Mouse (Mus musculus) myocyte (in vitro differentiated cells): ENCODE data around the gene C5ar1. TPM values are rescaled to one million over a fixed set of nuclear protein-coding genes. Genes with fewer than 3 reads are reported as not detected.
A peak's percentile ranks its signal among the peaks of the same experiment; 100 is the strongest.

Experiments used
- H3K27me3 ChIP-seq: one replicate; pipeline ENCODE4 v1.6.1; 2011; ENCODE audit not compliant: control insufficient read depth, insufficient read depth, insufficient read length
- H3K36me3 ChIP-seq: one replicate; pipeline ENCODE4 v1.6.1; 2011; ENCODE audit not compliant: control insufficient read depth, insufficient read depth
- H3K4me2 ChIP-seq: one replicate; pipeline ENCODE4 v1.6.1; 2011; ENCODE audit warnings: low read depth, control low read depth
- H3K4me3 ChIP-seq: one replicate; pipeline ENCODE4 v1.5.1; 2011; ENCODE audit warnings: mild to moderate bottlenecking, control low read depth, moderate library complexity
- H3K79me2 ChIP-seq: one replicate; pipeline ENCODE4 v1.6.1; 2011; ENCODE audit not compliant: control insufficient read depth, insufficient read depth
- H3ac ChIP-seq: one replicate; pipeline ENCODE4 v1.6.1; 2011; ENCODE audit not compliant: control insufficient read depth, insufficient read length
- CEBPB ChIP-seq: IDR thresholded peaks from 2 replicates; pipeline ENCODE4 v1.6.1; 2011; ENCODE audit warnings: mild to moderate bottlenecking, moderate library complexity; ENCODE audit not compliant: poor library complexity, insufficient read depth, severe bottlenecking
- E2F4 ChIP-seq: IDR thresholded peaks from one replicate; pipeline ENCODE4 v1.6.1; 2011; ENCODE audit warnings: mild to moderate bottlenecking, control low read depth, moderate library complexity; ENCODE audit not compliant: insufficient read depth
- MAX ChIP-seq: IDR thresholded peaks from one replicate; pipeline ENCODE4 v1.6.1; 2011; ENCODE audit warnings: low read depth, mild to moderate bottlenecking, control low read depth
- MYOD1 ChIP-seq, 3 experiments: IDR thresholded peaks; one replicate each; pipeline ENCODE4 v1.6.1; 2011; ENCODE audit warnings: control low read depth in 2 of 3, low read depth in 2 of 3, mild to moderate bottlenecking in 2 of 3, moderate library complexity in 1 of 3; ENCODE audit not compliant: insufficient read length in 2 of 3, control insufficient read depth in 1 of 3
- MYOG ChIP-seq, 3 experiments: IDR thresholded peaks; one replicate each; pipeline ENCODE4 v1.6.1; 2011; ENCODE audit warnings: control low read depth in 2 of 3, low read depth in 2 of 3, mild to moderate bottlenecking in 2 of 3; ENCODE audit not compliant: insufficient read length in 2 of 3, control insufficient read depth in 1 of 3, insufficient read depth in 1 of 3
- POLR2A ChIP-seq: IDR thresholded peaks from one replicate; pipeline ENCODE4 v1.6.1; 2011; ENCODE audit warnings: low read depth, mild to moderate bottlenecking, control low read depth, moderate library complexity; ENCODE audit not compliant: insufficient read length
- POLR2AphosphoS2 ChIP-seq: IDR thresholded peaks from one replicate; pipeline ENCODE4 v1.6.1; 2011; ENCODE audit warnings: low read depth, control low read depth; ENCODE audit not compliant: insufficient read length
- REST ChIP-seq: IDR thresholded peaks from one replicate; pipeline ENCODE4 v1.6.1; 2011; ENCODE audit warnings: mild to moderate bottlenecking, control low read depth, moderate library complexity; ENCODE audit not compliant: insufficient read depth, insufficient read length
- SRF ChIP-seq: IDR thresholded peaks from one replicate; pipeline ENCODE4 v1.6.1; 2011; ENCODE audit warnings: low read depth; ENCODE audit not compliant: control insufficient read depth, insufficient read length
- TCF12 ChIP-seq: IDR thresholded peaks from one replicate; pipeline ENCODE4 v1.6.1; 2011; ENCODE audit warnings: mild to moderate bottlenecking, control low read depth; ENCODE audit not compliant: poor library complexity, insufficient read depth, severe bottlenecking
- TCF3 ChIP-seq: IDR thresholded peaks from one replicate; pipeline ENCODE4 v1.6.1; 2011; ENCODE audit warnings: low read depth, control low read depth; ENCODE audit not compliant: insufficient read length
- USF1 ChIP-seq: IDR thresholded peaks from one replicate; pipeline ENCODE4 v1.6.1; 2011; ENCODE audit warnings: low read depth, mild to moderate bottlenecking, control low read depth, moderate library complexity
- polyA plus RNA-seq: library from polyadenylated mRNA; unstranded; fragments of >200 nt; fragmentation: generic; extraction: Trizol; gene quantifications from one replicate; pipeline ENCODE4 v1.2.1, GENCODE M21; 2012; ENCODE audit warnings: missing spikeins

C5ar1 gene
- polyA plus RNA-seq, 1 experiment: not detected

DNA sequence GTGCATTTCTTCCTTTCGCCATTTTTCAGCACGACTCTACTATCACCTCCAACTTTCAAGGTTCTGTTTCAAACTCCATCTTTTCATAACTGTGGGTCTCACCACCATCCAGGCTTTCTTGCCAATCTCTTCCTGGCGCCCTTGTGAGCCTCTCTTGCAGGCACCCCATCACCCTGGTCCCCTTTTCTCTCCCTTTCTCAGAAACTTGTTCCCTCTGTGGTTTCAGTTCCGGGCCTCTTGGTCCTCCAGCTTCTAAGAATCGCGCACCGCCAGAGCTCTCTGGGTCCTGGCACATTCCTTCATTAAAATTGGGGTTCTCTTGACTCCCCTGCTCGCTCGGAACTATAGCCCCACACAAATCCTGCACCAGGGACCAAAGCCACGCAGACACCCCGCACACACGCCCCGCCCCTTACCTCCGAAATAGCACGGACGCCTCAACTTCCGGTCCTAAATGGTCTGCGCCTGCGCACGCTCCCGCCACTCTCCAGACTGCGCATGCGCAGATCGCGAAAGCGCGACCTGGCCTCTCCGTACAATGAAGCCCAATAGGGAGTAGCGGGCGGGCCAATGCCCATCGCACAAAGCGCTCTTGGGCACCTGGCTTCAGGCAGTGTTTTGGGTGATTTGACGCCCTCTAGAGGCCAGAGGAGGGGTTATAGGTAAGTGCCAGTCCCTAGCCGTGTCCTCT is 37.6 kb downstream of the C5ar1 start, which contains the start of gene Dhx34:
TSS of gene Dhx34 (minus strand) at position 456 of the 691 bp plus-strand sequence.
- Histone ChIP-seq H3K36me3 (no peaks in the 10 kb centered on the region), H3K4me2 (peak within 1 kb of the TSS; percentile 73), H3K79me2 (peaks cover 3% of the 10 kb centered on the region), H3ac (no peak within 1 kb of the TSS), H3K4me3 (peak within 1 kb of the TSS; percentile 37), H3K27me3 (peaks cover 5% of the 10 kb centered on the region)
- TF ChIP-seq MAX: no peak
- no peak for TF ChIP-seq MYOG (IDR thresholded peaks at IDR 0.05; ENCODE audit: control insufficient read depth in 1 of 3, insufficient read depth in 1 of 3, insufficient read length in 2 of 3, low read depth in 2 of 3)
- no peak for TF ChIP-seq TCF12
- no peak for TF ChIP-seq REST
- TF ChIP-seq SRF: no peak
- TF ChIP-seq MYOD1 (IDR thresholded peaks at IDR 0.05; ENCODE audit: control insufficient read depth in 1 of 3, insufficient read length in 2 of 3, low read depth in 2 of 3): peak in 1 of 3 experiments; percentile 6
- peak; percentile 49 for TF ChIP-seq POLR2AphosphoS2
- TF ChIP-seq E2F4: no peak
- TF ChIP-seq TCF3: no peak
- peak; percentile 72 for TF ChIP-seq POLR2A
- no peak for TF ChIP-seq CEBPB

DNA sequence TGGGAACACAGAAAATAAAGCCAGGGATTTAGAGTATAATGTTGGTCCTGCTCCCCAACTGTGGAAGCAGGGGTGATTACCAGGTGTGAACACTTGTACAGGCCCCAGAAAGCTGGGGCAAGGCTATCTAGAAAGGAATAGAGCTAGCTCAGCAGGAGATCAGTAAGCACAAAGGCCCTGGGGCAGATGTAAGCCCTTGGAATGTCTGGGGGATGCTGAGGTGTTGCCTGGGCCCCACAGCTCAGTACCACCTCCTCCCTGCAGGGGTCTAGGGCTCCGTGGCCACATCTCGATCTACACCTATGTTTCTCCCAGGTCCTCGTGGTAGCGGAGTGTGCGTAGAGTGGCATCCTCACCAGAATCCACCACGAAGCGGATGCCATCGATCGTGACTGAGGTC is 45.4 kb downstream of the C5ar1 start:
- Histone ChIP-seq H3K4me3 (no peak overlapping the region), H3ac (no peak overlapping the region), H3K27me3 (no peaks in the 10 kb centered on the region), H3K4me2 (no peak overlapping the region), H3K36me3 (no peaks in the 10 kb centered on the region), H3K79me2 (no peaks in the 10 kb centered on the region)
- TF ChIP-seq TCF3 (no peak), SRF (no peak), USF1 (no peak), MAX (no peak), TCF12 (no peak), CEBPB (no peak), POLR2AphosphoS2 (no peak), MYOD1 (IDR thresholded peaks at IDR 0.05; ENCODE audit: control insufficient read depth in 1 of 3, insufficient read length in 2 of 3, low read depth in 2 of 3) (no peak), MYOG (IDR thresholded peaks at IDR 0.05; ENCODE audit: control insufficient read depth in 1 of 3, insufficient read depth in 1 of 3, insufficient read length in 2 of 3, low read depth in 2 of 3) (no peak)

DNA sequence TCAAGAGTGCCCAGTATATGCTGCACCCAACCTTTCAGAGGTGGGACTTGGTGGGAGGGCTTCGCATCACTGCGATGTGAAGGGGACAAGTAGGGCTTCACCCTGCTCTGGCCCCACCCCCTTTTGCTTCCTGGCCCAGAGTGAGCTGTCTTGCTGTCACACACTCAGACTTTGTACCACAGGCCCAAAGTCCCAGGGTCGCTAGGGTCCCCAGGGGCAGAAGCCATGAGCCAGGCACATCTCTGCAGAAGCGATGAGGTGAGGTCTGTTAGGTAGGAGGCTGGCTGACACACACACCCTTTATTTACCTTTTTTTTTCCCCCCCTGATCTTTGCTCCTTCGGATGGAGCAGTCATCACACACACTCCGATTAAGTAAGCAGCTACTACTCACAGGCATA is 46.1 kb downstream of the C5ar1 start:
- Histone ChIP-seq H3K36me3 (no peaks in the 10 kb centered on the region), H3K4me2 (no peak overlapping the region), H3K4me3 (no peak overlapping the region), H3K27me3 (no peaks in the 10 kb centered on the region), H3K79me2 (no peaks in the 10 kb centered on the region), H3ac (no peak overlapping the region)
- no peak for TF ChIP-seq SRF
- TF ChIP-seq MYOG (IDR thresholded peaks at IDR 0.05; ENCODE audit: control insufficient read depth in 1 of 3, insufficient read depth in 1 of 3, insufficient read length in 2 of 3, low read depth in 2 of 3): no peak

- no peaks in the 10 kb centered on the region for H3K27me3 ChIP-seq
- no peak overlapping the region for H3K4me2 ChIP-seq
- H3ac ChIP-seq: no peak overlapping the region
- H3K4me3 ChIP-seq: no peak overlapping the region
- H3K79me2 ChIP-seq: no peaks in the 10 kb centered on the region
- H3K36me3 ChIP-seq: no peaks in the 10 kb centered on the region
- TF ChIP-seq SRF (no peak), E2F4 (no peak), POLR2AphosphoS2 (no peak), REST (no peak), POLR2A (no peak), USF1 (no peak), CEBPB (no peak), TCF3 (no peak), TCF12 (no peak), MAX (no peak), MYOD1 (IDR thresholded peaks at IDR 0.05; ENCODE audit: control insufficient read depth in 1 of 3, insufficient read length in 2 of 3, low read depth in 2 of 3) (no peak), MYOG (IDR thresholded peaks at IDR 0.05; ENCODE audit: control insufficient read depth in 1 of 3, insufficient read depth in 1 of 3, insufficient read length in 2 of 3, low read depth in 2 of 3) (no peak)
Measured at GRCm38 (mm10) chr7:16210862-16211365, 48.4 kb downstream of the C5ar1 start.
